Mouse (Mus musculus) lung, postnatal 25 days (tissue): Measurements from ENCODE around the gene Olfr821.
"Not testable (repeated sequence)": the region's sequence is repeated elsewhere in the genome, so short reads cannot be mapped to it uniquely, and the experiment has no call there.

ENCODE experiments used
- DNase-seq: peaks from one replicate; pipeline ENCODE4 v3.0.0; 2022; ENCODE audit warnings: low spot score

The Olfr821 gene

GRCm38 (mm10) chr10:130030048-130030447 is at the start of gene Olfr821:
TSS of gene Olfr821 (plus strand) at chr10:130030348.
- DNase-seq: no peak

- DNase-seq: not testable (repeated sequence)
Measured at GRCm38 (mm10) chr10:129981867-129982266, 48.3 kb upstream of the Olfr821 start.

DNA sequence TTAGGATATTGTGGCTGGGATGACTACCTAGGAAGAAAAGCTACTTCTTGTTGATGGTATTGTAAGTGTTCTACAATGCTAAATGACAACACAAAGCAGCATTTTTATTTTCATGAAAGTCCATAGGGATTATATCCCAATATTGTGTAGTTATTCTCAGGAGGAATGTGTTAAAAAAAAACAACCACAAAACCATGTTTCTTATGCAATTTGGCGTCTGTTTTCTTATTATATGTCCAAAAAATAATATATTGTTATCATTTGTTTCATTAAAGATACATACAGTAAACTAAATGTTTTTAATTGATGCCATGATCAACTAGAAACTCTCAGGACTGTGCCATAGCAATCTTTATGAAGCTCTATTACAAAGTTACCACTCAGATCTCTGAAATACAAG is 45.2 kb upstream of the Olfr821 start, which contains the start of gene Gm10310:
TSS of gene Gm10310 (minus strand) at position 101 of the 400 bp plus-strand sequence.
- DNase-seq: not testable (repeated sequence)

GRCm38 (mm10) chr10:130004104-130004503 is 26.0 kb upstream of the Olfr821 start:
- not testable (repeated sequence) for DNase-seq

- not testable (repeated sequence) for DNase-seq
Measured at GRCm38 (mm10) chr10:130005366-130005765, 24.8 kb upstream of the Olfr821 start.

DNA sequence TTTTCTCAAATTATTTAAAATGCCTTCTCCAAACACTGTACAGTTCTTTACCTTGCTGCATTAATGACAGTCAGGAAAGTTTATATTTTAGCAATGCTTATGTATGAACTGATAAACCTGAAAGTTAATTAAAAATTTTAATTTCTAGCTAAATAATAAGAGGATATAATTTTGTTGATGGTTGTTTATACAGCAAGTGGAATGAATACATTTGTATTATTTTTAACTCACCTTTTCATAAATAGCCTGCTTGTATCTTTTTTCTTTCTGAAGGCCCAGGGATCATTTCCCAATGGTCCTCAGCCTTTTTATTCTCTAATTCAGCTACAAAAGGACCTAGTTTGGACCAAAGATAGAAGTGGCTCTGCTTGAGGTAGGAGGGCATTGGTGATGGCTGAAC is 17.8 kb upstream of the Olfr821 start, which contains the start of gene Olfr820:
TSS of gene Olfr820 (plus strand) at position 301 of the 400 bp plus-strand sequence.
- no peak for DNase-seq

DNA sequence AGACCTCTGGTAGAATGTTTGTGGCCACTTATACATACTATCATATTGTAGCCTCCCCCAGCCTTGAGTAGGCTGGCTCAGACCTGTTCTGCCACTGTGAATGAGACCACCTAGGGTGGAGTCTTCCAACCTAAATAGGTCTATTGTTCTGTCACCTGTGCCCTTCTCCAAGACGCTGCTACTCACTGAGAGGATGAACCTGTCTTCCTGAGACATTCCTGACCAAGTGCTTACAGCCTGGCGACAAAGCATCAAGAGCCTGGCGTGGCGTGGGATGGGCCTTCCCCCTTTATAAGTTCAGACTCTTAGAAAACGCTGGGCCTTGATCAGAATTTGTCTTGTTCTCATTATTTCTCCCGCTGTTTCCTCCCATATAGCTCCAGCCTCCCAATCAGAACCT is 6.9 kb downstream of the Olfr821 start:
- DNase-seq: no peak

GRCm38 (mm10) chr10:130070910-130071309 is 40.8 kb downstream of the Olfr821 start, which contains the start of gene Olfr822:
TSS of gene Olfr822 (plus strand) at chr10:130071210.
- DNase-seq: no peak
